Mouse (Mus musculus): ENCODE measurements around the gene Nsmf.

GRCm38 (mm10) chr2:25072398-25072797, 18.2 kb downstream of the Nsmf start:
- TF ChIP-seq POLR2A (IDR thresholded peaks at IDR 0.05; ENCODE audit: control insufficient read depth, low read depth, low read length) (no peak), CTCF (IDR thresholded peaks at IDR 0.05; ENCODE audit: control insufficient read depth, insufficient read depth, insufficient replicate concordance, low read depth, low read length) (no peak)

All from testis, adult 2 months (tissue).